In the genomic region with DNA sequence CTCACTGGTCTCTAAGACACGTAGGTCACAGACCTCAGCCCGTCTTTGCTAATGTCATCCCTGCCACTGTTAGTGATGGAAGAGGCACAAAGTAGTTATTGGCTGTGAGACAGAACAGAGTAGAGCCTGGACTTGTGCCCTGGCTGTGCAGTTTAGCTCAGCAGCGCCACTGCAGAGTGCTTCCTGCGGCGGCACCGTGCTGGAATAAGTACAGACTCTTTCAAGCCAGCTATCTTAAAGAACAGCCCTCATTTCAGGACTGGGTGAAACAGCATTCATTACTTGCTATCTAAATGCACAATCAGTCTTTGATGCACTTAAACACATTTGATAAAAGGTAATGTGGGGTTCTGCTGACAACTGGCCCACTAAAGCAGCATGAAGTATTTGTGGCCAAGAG, we compare ENCODE assay signal across 10 mouse cellular contexts.
DNase-seq lines count a peak whose midpoint lies in the region; ATAC-seq and TF ChIP-seq lines count a peak whose summit lies in the region.
"Had no signal": no experiment of that assay in that cellular context is flagged by ENCODE, and none has a peak within 500 bp of the region (broad histone marks: within the 10 kb centered on the region; RNA-seq: fewer than 3 reads in every experiment).

No protein-coding gene starts in this region.

- no peaks in the 10 kb centered on the region for H3K4me1 ChIP-seq in hindbrain, embryonic 14.5 days (replicated peaks; ENCODE audit: control insufficient read depth, insufficient read depth, low read length)
- no peaks in the 10 kb centered on the region for H3K4me1 ChIP-seq in hindbrain, embryonic 10.5 days (replicated peaks)
- H3K4me1 ChIP-seq in embryonic fibroblast, embryonic 13.5 days (ENCODE audit: control insufficient read depth, insufficient read depth, low read length): peaks cover 4% of the 10 kb centered on the region
- H3K4me1 ChIP-seq: stomach, embryonic 15.5 days had no signal

- no peak overlapping the region for H3K9ac ChIP-seq in hindbrain, embryonic 14.5 days
- H3K9ac ChIP-seq: heart, embryonic 13.5 days; stomach, embryonic 15.5 days had no signal

- WGBS in hindbrain, embryonic 14.5 days: 62% methylated on average over 6 of the region's 6 CpGs
- WGBS in hindbrain, embryonic 10.5 days: 85% methylated on average over 6 of the region's 6 CpGs

- no peaks in the 10 kb centered on the region for H3K9me3 ChIP-seq in hindbrain, embryonic 14.5 days (ENCODE audit: control insufficient read depth, low read length)
- no peaks in the 10 kb centered on the region for H3K9me3 ChIP-seq in hindbrain, embryonic 10.5 days
- H3K9me3 ChIP-seq: heart, embryonic 13.5 days; stomach, embryonic 15.5 days had no signal

- no peak overlapping the region for H3K27ac ChIP-seq in hindbrain, embryonic 14.5 days
- H3K27ac ChIP-seq in hindbrain, embryonic 10.5 days: no peak overlapping the region
- H3K27ac ChIP-seq in embryonic fibroblast, embryonic 13.5 days (ENCODE audit: insufficient read depth, low read length): no peak overlapping the region
- H3K27ac ChIP-seq: heart, embryonic 13.5 days; stomach, embryonic 15.5 days had no signal

- H3K36me3 ChIP-seq in hindbrain, embryonic 14.5 days (replicated peaks; ENCODE audit: control insufficient read depth, insufficient read depth): no peaks in the 10 kb centered on the region
- no peaks in the 10 kb centered on the region for H3K36me3 ChIP-seq in hindbrain, embryonic 10.5 days
- H3K36me3 ChIP-seq: heart, embryonic 13.5 days; stomach, embryonic 15.5 days had no signal

- no peak for TF ChIP-seq POLR2A in embryonic fibroblast, embryonic 13.5 days (IDR thresholded peaks at IDR 0.05; ENCODE audit: low read depth, low read length)

- ATAC-seq in hindbrain, embryonic 14.5 days (ENCODE audit: low FRiP score): peak; percentile 46; the same call in 1 of the 2 replicates

- H3K27me3 ChIP-seq in hindbrain, embryonic 14.5 days (ENCODE audit: control insufficient read depth, insufficient read depth, low read length): no peaks in the 10 kb centered on the region
- no peaks in the 10 kb centered on the region for H3K27me3 ChIP-seq in hindbrain, embryonic 10.5 days (ENCODE audit: insufficient read depth, poor library complexity, severe bottlenecking)
- H3K27me3 ChIP-seq: heart, embryonic 13.5 days; stomach, embryonic 15.5 days had no signal

- no peak overlapping the region for H3K4me2 ChIP-seq in hindbrain, embryonic 14.5 days (replicated peaks)
- H3K4me2 ChIP-seq: heart, embryonic 13.5 days; stomach, embryonic 15.5 days had no signal

- 0 out of 2 replicates have a peak, but pooled peaks have one; percentile 3 for TF ChIP-seq CTCF in embryonic fibroblast, embryonic 13.5 days (IDR thresholded peaks at IDR 0.05; ENCODE audit: borderline replicate concordance, insufficient read depth, low read length)

- H3K4me3 ChIP-seq in hindbrain, embryonic 14.5 days (replicated peaks; ENCODE audit: low read length): no peak overlapping the region
- H3K4me3 ChIP-seq in hindbrain, embryonic 10.5 days: no peak overlapping the region
- no peak overlapping the region for H3K4me3 ChIP-seq in embryonic fibroblast, embryonic 13.5 days (ENCODE audit: insufficient read depth, low read length)
- H3K4me3 ChIP-seq: heart, embryonic 13.5 days; stomach, embryonic 15.5 days had no signal

- no peak for DNase-seq in hindbrain, embryonic 14.5 days (ENCODE audit: low spot score)
- no peak for DNase-seq in hindbrain, embryonic 10.5 days (ENCODE audit: low spot score)
- DNase-seq in adrenal gland, postnatal 36 days: peak; percentile 64 to 72
- DNase-seq in lung, postnatal 10 days: peak; percentile 68
- peak; percentile 73 for DNase-seq in thymus, postnatal 4 days
- DNase-seq in Muller cell, postnatal 12 days (ENCODE audit: inconsistent ontology term): no peak
- no peak for DNase-seq in natural killer cell, adult 2 months (ENCODE audit: low spot score in 2 of 2)

Comparison
In these comparisons a context has a peak if more than half of its experiments do, and no peak if none do; other contexts are left out.
1. DNase-seq: peak in adrenal gland, postnatal 36 days (2 of 2), lung, postnatal 10 days (single experiment) and thymus, postnatal 4 days (single experiment); none in hindbrain, embryonic 14.5 days (single experiment), hindbrain, embryonic 10.5 days (single experiment), Muller cell, postnatal 12 days (single experiment) and natural killer cell, adult 2 months (0 of 2).